Mouse (Mus musculus) spleen, postnatal 4 days (tissue): ENCODE data around the gene Clec16a.

ENCODE experiments used
- DNase-seq, 2 experiments: peaks; one replicate each; pipeline ENCODE4 v3.0.0; 2022; ENCODE audit warnings: low spot score in 2 of 2

The Clec16a gene

DNA sequence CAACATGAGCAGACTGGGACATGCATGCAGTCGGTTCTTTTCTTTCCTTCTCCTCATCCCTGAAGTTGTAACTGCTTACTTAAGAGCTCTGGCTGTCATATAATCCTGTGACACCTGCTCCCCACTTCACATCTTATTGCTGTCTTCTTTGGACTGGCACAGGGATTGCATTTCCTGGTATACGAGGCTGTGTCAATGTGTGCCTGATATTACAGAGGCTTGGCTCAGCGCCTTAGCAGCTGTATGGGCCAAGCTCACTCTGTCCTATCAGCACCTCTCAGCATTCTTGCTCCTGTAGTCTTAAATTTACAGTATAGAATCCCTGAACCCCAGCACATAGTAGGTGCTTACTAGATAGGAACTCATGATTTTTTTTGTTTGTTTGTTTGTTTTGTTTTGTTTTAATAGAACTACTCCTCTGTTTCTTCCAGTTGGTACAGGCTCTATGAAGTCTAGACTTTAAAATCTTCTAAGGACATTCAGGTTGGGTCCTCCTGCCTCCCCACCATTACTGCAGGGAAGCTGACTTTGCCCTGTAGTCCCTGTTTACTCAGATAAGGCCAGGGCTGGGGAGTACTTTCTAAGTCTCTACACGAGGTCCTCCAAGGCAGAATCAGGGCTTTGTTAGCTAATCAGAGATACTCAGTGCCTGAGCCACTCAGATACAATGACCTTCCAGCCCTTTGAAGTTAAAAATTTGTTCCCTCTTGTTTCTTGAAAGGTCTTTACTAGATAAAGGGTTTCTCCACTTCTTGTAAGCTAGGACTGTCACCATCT lies 97.9 kb downstream of the Clec16a start:
- no peak for DNase-seq

- no peak for DNase-seq
Observed at GRCm38 (mm10) chr16:10644238-10644637, 99.1 kb downstream of the Clec16a start.

DNA sequence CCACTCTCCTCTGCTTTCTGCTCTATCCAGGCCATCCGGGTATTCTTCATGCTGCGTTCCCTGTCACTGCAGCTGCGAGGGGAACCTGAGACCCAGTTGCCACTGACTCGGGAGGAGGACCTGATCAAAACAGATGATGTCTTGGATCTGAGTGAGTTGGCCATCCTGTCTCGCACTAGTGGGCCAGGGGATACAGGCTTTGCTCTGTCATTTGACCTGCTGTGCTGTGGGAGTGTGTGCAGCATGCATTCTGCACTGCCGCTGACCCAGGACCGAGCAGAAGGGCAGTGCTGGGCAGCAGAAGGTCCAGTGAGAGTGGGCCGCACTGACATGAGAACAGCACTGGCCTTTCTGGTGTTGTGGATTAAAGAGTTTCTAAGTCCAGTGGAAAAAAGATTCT lies 99.6 kb downstream of the Clec16a start:
- no peak for DNase-seq

GRCm38 (mm10) chr16:10651804-10652203 lies 106.7 kb downstream of the Clec16a start:
- DNase-seq = no peak

- no peak for DNase-seq
Observed at GRCm38 (mm10) chr16:10652935-10653334, 107.8 kb downstream of the Clec16a start.

- no peak for DNase-seq
Observed at GRCm38 (mm10) chr16:10655236-10655635, 110.1 kb downstream of the Clec16a start.

GRCm38 (mm10) chr16:10655926-10656325 lies 110.8 kb downstream of the Clec16a start:
- DNase-seq = no peak

DNA sequence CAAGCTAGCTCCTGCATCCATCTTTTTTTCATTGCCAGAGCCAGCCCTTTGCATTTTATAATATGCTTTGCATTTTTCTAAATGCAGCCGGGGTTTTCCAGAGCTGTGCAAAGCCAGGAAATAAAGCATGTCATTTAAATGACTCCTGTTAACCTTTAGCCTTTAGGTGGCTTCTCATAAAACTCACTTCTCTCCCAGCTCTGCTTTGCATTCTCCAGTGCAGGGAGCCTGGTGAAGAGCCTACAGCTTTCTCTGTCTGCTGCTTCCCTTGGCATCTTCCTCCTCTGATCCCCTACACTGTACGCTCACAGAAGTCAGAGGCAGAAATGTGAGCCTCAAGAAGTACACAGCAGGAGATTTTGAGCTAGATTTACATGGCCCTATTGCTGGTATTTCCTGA lies 111.3 kb downstream of the Clec16a start:
- DNase-seq = no peak

GRCm38 (mm10) chr16:10656939-10657338 lies 111.8 kb downstream of the Clec16a start:
- DNase-seq = no peak

DNA sequence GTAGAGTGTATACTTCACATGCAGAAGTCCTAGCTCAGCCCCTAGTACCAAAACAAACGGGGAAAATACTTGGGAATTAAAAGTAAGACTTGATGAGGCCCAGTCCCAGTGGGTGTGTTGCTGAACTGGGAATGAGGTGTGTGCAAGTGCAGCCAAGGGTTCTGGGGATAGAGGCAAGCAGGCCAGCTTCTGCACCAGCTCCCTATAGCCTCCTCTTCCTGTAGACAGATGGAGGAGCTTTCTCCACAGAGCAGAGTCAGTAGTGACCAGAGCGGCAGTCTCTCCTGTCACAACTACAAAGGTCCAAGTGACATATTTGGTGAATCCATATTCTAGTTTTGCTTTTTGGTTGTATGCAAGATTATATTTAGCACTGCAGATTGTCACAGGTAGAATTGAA lies 114.1 kb downstream of the Clec16a start:
- no peak for DNase-seq

GRCm38 (mm10) chr16:10660526-10660925 lies 115.4 kb downstream of the Clec16a start:
- no peak for DNase-seq

- no peak for DNase-seq
Observed at GRCm38 (mm10) chr16:10661385-10661784, 116.2 kb downstream of the Clec16a start.

DNA sequence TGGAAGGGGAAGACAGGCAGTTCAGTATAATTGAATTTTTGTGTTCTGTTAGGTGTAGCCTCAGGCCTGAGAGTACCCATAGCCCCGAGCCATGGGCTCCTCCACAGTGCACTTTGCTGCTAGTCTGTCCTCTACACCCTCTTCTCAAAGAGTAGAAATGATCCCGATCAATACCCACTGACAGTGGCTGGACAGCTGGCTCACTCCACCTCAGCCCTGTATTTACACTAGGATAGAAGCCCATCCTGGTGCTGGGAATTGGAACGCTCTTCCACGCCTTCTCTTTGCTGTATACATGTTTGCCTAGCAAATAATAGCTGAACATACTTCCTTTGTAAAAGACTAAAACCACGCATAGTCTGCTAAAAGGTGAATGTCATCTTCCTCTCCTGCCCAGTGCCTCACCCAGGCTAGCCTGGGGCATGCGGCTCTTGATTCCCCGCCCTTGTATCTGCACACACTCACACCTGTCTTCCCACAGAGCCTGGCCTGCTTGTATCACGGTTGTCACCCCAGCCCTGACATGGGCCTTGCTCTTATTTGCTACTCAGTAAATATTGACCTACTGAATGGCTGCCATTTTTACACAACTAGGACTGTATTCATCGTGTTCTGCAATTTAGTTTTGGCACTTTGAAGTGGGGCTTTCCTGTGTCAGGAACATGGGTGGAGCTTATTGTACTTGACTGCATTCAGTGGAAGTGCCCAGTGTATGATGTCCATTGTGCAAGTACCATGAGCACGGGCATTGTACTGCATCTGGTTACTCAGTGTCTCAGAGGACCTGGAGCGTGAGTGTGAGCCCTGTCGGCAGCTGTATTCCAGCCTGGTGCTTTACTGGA lies 119.0 kb downstream of the Clec16a start:
- no peak for DNase-seq

DNA sequence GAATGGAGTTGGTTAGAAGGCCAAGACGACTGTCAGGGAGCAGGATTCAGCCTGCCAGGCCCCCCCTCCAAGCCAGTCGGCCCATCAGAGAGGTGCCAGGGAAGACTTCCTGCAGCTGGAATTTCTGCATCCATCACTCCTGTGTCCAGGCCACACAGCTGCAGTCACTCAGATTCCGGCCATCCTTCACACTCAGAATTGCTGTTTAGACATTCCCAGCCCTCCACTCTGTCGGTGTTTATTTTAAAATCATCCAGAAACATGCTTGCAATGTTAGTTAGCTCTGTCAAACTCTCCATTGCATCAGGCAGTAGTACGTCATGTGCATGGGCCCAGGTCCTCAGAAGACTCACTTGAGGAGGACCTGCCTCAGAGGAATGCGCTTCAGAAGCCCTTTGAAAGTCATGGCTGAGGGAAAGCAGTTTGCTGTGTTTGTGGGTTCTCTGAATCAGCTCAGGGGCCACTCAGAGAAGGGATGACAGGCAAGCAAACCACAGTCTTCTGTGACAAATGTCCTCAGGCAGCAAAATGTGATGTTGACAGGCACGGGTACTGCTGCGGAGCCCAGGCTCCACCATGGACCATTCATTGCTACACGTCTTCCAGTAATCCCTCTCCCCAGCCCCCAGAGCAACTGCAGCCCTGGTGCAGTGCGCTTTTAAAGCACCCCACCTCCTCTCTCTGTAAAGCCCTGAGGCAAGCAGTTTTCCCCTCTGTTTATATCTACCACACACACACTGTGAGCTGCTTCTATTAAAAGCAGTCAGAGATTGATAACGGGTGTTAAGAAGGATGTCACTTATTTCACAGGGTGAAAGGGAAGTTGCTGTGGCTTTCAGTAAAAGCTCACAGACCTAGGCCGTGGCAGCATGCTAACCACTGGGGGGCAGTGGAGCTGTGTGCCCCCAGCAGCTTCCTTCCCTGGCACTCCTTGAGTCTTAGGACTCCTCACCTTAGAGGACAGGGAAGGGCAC lies 120.1 kb downstream of the Clec16a start:
- peak; percentile 29 to 71 for DNase-seq

DNA sequence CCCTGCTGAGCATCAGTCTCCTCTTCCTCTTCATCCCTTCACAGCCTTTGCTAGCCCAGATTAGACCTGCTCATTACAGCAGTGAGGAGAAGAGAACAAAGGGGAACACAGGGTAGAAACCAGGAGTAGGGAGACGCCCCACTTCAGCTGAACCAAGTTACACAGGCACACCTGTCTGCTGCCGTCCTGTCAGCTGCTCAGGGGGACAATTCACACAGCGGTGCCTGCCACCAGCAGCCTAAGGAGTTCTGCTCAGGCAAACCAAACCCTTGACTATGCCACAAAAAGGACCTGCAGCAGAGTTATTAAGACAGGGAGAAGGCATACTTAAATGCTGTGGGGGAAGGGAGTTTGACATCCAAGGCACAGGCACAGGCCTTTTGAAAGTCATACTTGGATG lies 121.6 kb downstream of the Clec16a start:
- DNase-seq = no peak

GRCm38 (mm10) chr16:10668453-10668852 lies 123.3 kb downstream of the Clec16a start:
- peak in 1 of 2 experiments; percentile 16 for DNase-seq

GRCm38 (mm10) chr16:10668991-10669703 lies 124.0 kb downstream of the Clec16a start:
- DNase-seq = no peak

DNA sequence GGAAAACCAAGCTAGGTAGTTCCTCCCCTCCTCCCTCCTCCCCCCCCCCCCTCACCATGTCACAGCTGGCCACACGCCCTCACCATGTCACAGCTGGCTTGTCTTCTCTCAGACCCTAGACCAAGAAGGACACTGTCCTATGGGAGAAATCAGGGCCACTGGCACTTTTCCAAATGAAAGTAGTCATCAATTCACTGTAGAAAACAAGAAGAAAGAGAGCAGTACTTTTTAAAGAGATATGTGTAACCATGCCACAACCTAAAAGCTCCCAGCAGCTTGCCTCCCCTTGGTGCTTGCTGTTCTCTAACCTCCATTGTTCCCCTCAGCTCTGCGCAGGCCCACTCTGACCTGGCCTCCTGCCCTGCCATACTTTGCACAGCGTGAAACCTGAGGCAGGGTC lies 124.8 kb downstream of the Clec16a start:
- DNase-seq = no peak

DNA sequence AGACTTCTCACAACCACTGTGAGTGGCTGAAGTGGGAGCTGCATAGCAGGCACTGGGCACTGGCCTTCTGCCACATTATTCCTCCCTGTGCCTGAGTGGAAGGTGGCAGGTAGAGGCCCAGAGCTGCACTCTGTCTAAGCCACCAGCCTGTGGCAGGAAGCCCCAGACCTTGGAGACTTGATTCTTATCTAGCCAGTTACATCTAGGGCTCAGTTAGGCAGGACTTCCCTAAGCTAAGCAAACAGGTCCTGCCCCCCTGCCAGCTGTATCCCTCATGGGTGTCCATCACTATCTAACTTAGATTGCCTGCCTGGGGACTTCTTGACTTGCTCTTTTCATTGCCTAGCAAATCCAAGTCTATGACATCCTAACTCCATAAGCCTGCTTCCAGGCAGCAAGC lies 127.4 kb downstream of the Clec16a start:
- DNase-seq = no peak

GRCm38 (mm10) chr16:10674020-10674419 lies 128.9 kb downstream of the Clec16a start:
- DNase-seq = no peak

DNA sequence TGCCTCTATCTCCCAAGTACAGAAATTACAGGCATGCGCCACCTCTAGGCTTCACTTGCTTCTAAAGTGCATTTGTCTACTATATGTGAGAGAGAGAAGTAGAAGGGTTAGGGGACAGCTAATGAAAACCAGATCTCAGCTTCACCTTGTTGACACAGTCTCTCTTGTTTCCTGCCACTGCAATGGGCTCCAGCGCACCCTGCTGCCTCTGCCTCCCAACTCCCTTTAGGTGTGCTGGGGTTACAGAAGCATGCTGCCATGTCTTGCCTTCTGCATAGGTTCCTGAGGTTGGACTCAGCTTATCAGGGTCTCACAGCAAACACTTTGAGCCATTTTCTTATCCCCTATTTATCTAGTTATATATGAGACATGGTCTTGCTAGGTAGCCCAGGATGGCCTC lies 129.8 kb downstream of the Clec16a start:
- DNase-seq = no peak
